Mouse (Mus musculus) erythroblast, embryonic 14.5 days (primary cell): ENCODE data around the gene Vax1. TPM values are rescaled to one million over a fixed set of nuclear protein-coding genes. Genes with fewer than 3 reads are reported as not detected.

Source experiments
- H3K27me3 ChIP-seq: 2 replicates; pipeline ENCODE4 v1.6.1; 2012; ENCODE audit warnings: inconsistent platforms; ENCODE audit not compliant: control insufficient read depth
- H3K36me3 ChIP-seq: 2 replicates; pipeline ENCODE4 v1.6.1; 2012; ENCODE audit warnings: mild to moderate bottlenecking, inconsistent platforms; ENCODE audit not compliant: control insufficient read depth
- H3K4me1 ChIP-seq: 2 replicates; pipeline ENCODE4 v1.6.1; 2012; ENCODE audit warnings: inconsistent platforms; ENCODE audit not compliant: control insufficient read depth
- H3K4me3 ChIP-seq: replicated peaks from 2 replicates; pipeline ENCODE3; 2012; ENCODE audit warnings: moderate library complexity, mild to moderate bottlenecking, inconsistent platforms
- H3K9me3 ChIP-seq: 2 replicates; pipeline ENCODE4 v1.6.1; 2012; ENCODE audit warnings: low read length, inconsistent platforms, mixed read lengths; ENCODE audit not compliant: control insufficient read depth
- GATA1 ChIP-seq: IDR thresholded peaks from 2 replicates; pipeline ENCODE4 v1.6.1; 2012; ENCODE audit warnings: low read length, inconsistent platforms, mixed read lengths
- TAL1 ChIP-seq: IDR thresholded peaks from 3 replicates; pipeline ENCODE4 v1.6.1; 2012; ENCODE audit warnings: low read length, inconsistent platforms, mixed read lengths
- polyA plus RNA-seq: library from polyadenylated mRNA; stranded (reverse); fragments of >175 nt; gene quantifications from 2 replicates; pipeline ENCODE4 v1.2.3, GENCODE M21; 2012

The Vax1 gene
- polyA plus RNA-seq, 1 experiment = not detected

DNA sequence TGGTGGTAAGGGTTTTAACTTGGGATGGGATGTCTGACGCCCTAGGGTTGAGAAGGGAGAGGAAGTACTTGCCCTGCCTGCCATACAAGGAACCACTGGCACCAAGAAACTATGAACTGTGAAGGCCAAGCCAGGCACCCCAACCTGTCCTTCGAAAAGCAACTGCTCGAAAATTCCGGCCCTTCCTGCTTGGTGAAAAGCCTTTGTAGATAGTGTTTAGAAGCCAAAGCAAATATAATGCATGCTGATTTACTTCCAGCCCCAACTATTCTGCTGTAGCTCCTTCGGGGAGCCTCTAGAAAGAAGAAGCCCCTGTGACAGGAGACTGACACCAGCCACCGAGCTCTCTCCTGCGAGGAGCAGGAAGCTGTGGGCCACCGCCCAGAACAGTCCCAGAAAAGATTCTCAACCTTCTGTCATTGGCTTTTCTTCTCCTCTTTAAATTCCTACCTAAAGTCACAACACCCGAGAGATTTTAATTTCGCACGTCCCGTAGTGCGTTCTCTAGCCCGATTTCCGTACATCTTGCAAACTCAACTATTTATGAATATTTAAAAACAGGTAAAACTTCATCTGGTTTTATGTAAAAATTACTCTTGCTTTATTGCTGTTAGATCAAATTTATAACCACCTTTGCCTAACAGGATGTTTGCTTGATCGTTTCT lies 4.8 kb downstream of the Vax1 start:
- Histone ChIP-seq H3K9me3 (no peaks in the 10 kb centered on the region; the same call in 1 of the 2 replicates), H3K4me1 (no peaks in the 10 kb centered on the region), H3K36me3 (no peaks in the 10 kb centered on the region), H3K4me3 (no peak overlapping the region), H3K27me3 (peaks cover 88% of the 10 kb centered on the region)
- no peak for TF ChIP-seq GATA1
- TF ChIP-seq TAL1 = no peak

DNA sequence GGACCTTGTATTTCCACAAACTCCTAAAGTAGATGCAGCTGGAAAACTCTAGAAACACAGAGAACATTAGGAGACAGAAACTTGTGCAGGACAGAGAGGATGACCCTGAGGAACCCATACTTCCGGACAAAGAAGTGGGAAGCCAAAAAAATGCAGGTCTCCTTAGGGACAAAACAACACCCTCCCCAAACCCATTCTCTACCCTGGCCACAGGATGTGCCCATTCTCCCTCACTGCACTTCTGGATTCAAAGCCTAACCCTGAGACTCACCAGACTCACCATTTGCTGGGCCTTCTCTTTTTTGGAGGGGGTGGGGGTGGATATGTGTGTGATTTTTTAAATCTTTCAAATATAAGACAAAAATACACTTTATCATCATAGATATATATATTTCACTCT lies 5.7 kb downstream of the Vax1 start:
- Histone ChIP-seq H3K36me3 (no peaks in the 10 kb centered on the region), H3K4me3 (no peak overlapping the region), H3K4me1 (no peaks in the 10 kb centered on the region), H3K27me3 (peaks cover 79% of the 10 kb centered on the region), H3K9me3 (no peaks in the 10 kb centered on the region; the same call in 1 of the 2 replicates)
- TF ChIP-seq TAL1 = no peak

DNA sequence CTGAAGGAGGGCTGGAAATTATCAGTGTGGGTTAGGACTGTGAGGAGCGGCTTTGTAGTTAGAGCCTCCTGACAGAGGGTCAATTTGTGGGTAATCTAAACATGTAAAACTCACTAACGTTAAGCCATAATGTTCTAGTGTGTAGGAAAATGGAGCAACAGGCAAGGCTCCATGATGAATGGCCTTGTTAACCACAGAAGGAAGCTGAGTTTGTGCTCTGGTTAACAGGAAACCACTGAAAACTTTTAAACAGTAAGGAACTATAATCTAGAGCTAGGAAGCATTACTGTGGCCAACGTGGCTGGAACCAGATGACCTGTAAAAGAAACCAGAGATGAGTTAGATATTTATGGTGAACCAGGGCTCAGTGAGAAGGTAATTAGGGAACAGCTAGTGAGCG lies 13.2 kb downstream of the Vax1 start:
- TF ChIP-seq GATA1 (no peak), TAL1 (no peak)
- Histone ChIP-seq H3K27me3 (peaks cover 11% of the 10 kb centered on the region; the same call in 1 of the 2 replicates), H3K36me3 (no peaks in the 10 kb centered on the region), H3K4me3 (no peak overlapping the region), H3K4me1 (no peaks in the 10 kb centered on the region), H3K9me3 (peaks cover 2% of the 10 kb centered on the region; the same call in 1 of the 2 replicates)

DNA sequence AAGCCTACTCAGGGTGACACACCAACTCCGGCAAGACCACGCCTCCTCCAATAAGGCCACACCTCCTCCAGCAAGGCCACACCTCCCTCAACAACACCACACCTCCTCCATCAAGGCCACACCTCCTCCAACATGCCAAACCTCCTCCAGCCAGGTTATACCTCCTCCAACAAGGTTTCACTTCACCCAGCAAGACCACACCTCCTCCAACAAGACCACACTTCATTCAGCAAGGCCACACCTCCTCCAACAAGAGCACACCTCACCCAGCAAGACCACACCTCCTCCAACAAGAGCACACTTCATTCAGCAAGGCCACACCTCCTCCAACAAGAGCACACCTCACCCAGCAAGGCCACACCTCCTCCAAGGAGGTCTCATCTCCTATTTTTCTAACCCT lies 15.7 kb downstream of the Vax1 start:
- Histone ChIP-seq H3K36me3 (no peaks in the 10 kb centered on the region), H3K9me3 (peaks cover 2% of the 10 kb centered on the region; the same call in 1 of the 2 replicates), H3K27me3 (0 out of 2 replicates have a peak, but pooled peaks cover 2% of the 10 kb centered on the region), H3K4me3 (no peak overlapping the region), H3K4me1 (no peaks in the 10 kb centered on the region)
- no peak for TF ChIP-seq TAL1
- TF ChIP-seq GATA1 = no peak

DNA sequence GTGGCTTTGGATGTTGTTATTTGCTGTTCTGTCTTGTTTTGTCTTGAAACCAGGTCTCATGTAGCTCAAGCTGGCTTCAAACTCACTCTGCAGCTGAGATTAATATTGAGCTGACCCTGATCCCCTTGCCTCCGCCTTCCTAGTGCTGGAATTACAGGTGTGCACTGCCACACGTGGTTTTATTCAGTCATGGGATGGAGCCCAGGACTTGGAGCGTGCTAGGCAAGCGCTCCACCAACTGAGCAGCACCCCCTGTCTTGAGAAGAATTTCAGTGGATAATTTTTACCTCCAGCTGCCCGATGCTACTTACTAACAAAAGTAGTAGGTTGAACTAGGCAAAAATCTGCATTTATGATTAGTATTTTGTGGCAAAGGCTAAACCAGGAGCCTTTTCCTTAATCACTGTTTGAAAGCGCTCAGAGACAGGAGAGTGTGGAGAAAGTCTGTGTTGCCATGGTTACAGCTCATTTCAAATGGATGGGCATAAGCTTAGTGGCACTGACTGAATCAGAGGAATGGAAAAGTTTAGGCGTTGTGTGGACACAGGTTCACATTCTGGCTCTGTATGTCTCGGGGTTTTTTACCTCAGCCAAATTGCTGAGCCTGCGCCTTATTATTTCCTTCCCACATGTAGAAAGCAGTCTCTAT lies 24.2 kb downstream of the Vax1 start:
- TF ChIP-seq GATA1 = no peak
- no peak for TF ChIP-seq TAL1
- Histone ChIP-seq H3K36me3 (no peaks in the 10 kb centered on the region), H3K9me3 (no peaks in the 10 kb centered on the region)

DNA sequence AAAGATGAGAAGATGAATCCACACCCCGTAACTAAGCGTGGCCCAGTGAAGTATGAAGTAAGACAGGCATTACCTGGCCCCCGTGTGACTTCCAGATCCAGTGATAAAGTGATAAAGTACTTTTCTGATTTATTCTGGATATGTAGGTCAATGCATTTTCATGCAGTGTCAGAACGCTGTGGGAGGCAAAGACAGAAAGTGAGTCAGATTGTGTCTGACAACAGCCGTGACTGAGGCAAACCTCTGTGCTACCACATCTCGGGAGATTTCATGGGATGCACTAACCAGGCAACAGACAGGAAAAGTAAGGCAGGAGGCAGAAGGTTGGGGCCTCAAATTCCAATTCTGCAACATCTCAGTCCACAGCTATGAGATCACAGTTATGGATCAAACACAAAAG lies 24.8 kb downstream of the Vax1 start:
- H3K9me3 ChIP-seq = no peaks in the 10 kb centered on the region
- TF ChIP-seq GATA1 = no peak
- TF ChIP-seq TAL1 = no peak
- H3K4me1 ChIP-seq = no peaks in the 10 kb centered on the region
- H3K4me3 ChIP-seq = no peak overlapping the region
- no peaks in the 10 kb centered on the region for H3K36me3 ChIP-seq
- H3K27me3 ChIP-seq = no peaks in the 10 kb centered on the region

More for the DNA sequence above, 24.2 kb downstream of the Vax1 start:
- Histone ChIP-seq H3K4me1 (no peaks in the 10 kb centered on the region), H3K4me3 (no peak overlapping the region), H3K27me3 (no peaks in the 10 kb centered on the region)

DNA sequence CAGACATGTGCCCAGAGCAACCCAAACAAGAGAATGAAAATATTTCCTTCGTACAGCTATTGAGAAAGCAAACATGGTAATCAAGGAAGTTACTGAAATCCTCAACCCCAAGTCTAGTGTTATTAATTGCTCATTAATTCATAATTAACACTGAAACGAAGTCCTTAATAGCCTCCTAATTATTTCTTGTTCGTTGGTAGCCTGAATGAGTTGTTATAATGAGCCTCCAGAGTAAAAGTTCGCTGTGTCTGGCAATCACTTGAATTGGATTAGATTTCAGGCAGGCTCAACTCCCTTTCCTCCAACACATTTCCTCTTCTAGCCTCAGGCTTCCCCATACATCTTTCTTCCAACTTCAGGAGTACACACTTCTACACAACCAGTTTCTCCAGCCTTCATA lies 27.6 kb downstream of the Vax1 start:
- no peak overlapping the region for H3K4me3 ChIP-seq
- H3K9me3 ChIP-seq = no peaks in the 10 kb centered on the region
- H3K4me1 ChIP-seq = no peaks in the 10 kb centered on the region
- TF ChIP-seq GATA1 = no peak
- TF ChIP-seq TAL1 = no peak
- no peaks in the 10 kb centered on the region for H3K36me3 ChIP-seq
- H3K27me3 ChIP-seq = no peaks in the 10 kb centered on the region

DNA sequence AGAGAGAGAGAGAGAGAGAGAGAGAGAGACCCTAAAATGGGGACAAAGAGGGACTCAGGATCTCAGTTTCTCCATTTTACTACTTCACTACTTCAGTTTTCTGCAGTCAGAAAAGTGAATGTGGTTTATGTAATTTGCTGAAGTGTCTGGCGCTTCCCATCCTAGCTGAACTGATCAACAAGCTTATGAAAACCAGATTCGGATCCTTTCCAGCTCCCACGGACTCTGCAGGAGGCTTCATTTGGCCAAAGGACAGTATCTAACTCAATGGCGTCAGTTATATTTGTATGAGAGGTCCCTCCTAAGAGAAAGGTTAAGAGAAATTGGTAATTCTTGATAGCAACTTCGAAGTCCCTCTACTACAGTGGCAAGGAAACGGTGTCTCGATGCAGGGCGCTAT lies 34.5 kb downstream of the Vax1 start:
- TF ChIP-seq GATA1 (no peak), TAL1 (no peak)
- no peak overlapping the region for H3K4me3 ChIP-seq
- no peaks in the 10 kb centered on the region for H3K4me1 ChIP-seq
- no peaks in the 10 kb centered on the region for H3K9me3 ChIP-seq
- H3K36me3 ChIP-seq = no peaks in the 10 kb centered on the region
- no peaks in the 10 kb centered on the region for H3K27me3 ChIP-seq

DNA sequence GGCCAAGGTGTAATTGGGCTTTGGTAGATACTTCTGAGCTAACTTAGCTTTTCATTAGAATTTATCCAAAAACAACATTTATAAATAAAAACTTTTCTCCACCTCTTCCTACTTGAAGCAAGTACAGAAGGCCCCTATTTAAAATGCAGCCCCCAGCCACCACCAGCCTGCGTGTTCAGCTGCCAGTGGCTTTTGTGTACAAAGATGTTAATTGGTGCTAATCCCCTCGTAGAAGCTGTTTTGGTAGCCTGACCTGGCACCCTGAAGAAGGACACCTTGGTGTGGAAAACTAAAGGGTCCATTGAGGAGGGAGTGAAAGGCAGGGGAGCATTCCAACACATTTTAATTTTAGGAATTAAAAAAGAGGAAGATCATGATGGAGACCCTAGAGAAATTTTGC lies 34.9 kb downstream of the Vax1 start:
- H3K4me3 ChIP-seq = no peak overlapping the region
- no peak for TF ChIP-seq GATA1
- TF ChIP-seq TAL1 = no peak
- no peaks in the 10 kb centered on the region for H3K36me3 ChIP-seq
- no peaks in the 10 kb centered on the region for H3K4me1 ChIP-seq
- no peaks in the 10 kb centered on the region for H3K9me3 ChIP-seq
- H3K27me3 ChIP-seq = no peaks in the 10 kb centered on the region
